Mouse (Mus musculus) bone marrow, adult 2 months (tissue): ENCODE data around the gene Ufc1.

Experiments
- CTCF ChIP-seq: fragments of 200-500 bp; IDR thresholded peaks from 2 replicates; pipeline ENCODE4 v1.5.1; 2011; ENCODE audit warnings: low read length, control low read depth; ENCODE audit not compliant: control insufficient read depth, insufficient read depth
- POLR2A ChIP-seq: fragments of 200-500 bp; IDR thresholded peaks from 2 replicates; pipeline ENCODE4 v1.6.1; 2011; ENCODE audit warnings: low read depth, mild to moderate bottlenecking, control low read depth, low read length, borderline replicate concordance; ENCODE audit not compliant: control insufficient read depth

- no peak for TF ChIP-seq CTCF
- TF ChIP-seq POLR2A = no peak
These were observed 43.1 kb downstream of the Ufc1 start for GRCm38 (mm10) chr1:171251594-171252324.
